Mouse (Mus musculus) CH12.LX (cell line): Measurements from ENCODE around the gene Tbck.

Experiments
- BHLHE40 ChIP-seq: IDR thresholded peaks from 2 replicates; pipeline ENCODE4 v1.6.1; 2011; ENCODE audit warnings: mild to moderate bottlenecking, low read depth, low read length, improper control_type of control experiment
- CHD2 ChIP-seq: IDR thresholded peaks from 2 replicates; pipeline ENCODE4 v1.6.1; 2011; ENCODE audit warnings: low read length, improper control_type of control experiment
- CTCF ChIP-seq, 2 experiments: IDR thresholded peaks in 1 of 2; conservative IDR thresholded peaks in 1 of 2; 2 replicates each; pipeline ENCODE4 v1.5.1; 2011 to 2012; ENCODE audit warnings: low read depth in 2 of 2, low read length in 2 of 2, improper control_type of control experiment in 1 of 2, inconsistent platforms in 1 of 2, mild to moderate bottlenecking in 1 of 2, moderate library complexity in 1 of 2
- EP300 ChIP-seq: IDR thresholded peaks from 2 replicates; pipeline ENCODE4 v1.6.1; 2011; ENCODE audit warnings: low read length, improper control_type of control experiment
- MAFK ChIP-seq: IDR thresholded peaks from 2 replicates; pipeline ENCODE4 v1.6.1; 2011; ENCODE audit warnings: low read length, improper control_type of control experiment; ENCODE audit not compliant: insufficient replicate concordance
- MAZ ChIP-seq: IDR thresholded peaks from 2 replicates; pipeline ENCODE4 v1.6.1; 2012; ENCODE audit warnings: low read depth, mild to moderate bottlenecking, inconsistent platforms, low read length, improper control_type of control experiment, moderate library complexity
- MYC ChIP-seq: IDR thresholded peaks from 2 replicates; pipeline ENCODE4 v1.6.1; 2011; ENCODE audit warnings: low read depth, mild to moderate bottlenecking, improper control_type of control experiment, low read length
- POLR2A ChIP-seq: IDR thresholded peaks from 2 replicates; pipeline ENCODE4 v1.6.1; 2011; ENCODE audit warnings: low read depth, mild to moderate bottlenecking, improper control_type of control experiment, low read length
- POLR2AphosphoS2 ChIP-seq: IDR thresholded peaks from 2 replicates; pipeline ENCODE4 v1.6.1; 2011; ENCODE audit warnings: low read depth, low read length, improper control_type of control experiment
- SMC3 ChIP-seq: IDR thresholded peaks from 2 replicates; pipeline ENCODE4 v1.6.1; 2011; ENCODE audit warnings: low read depth, low read length, improper control_type of control experiment
- USF1 ChIP-seq: IDR thresholded peaks from 2 replicates; pipeline ENCODE4 v1.6.1; 2014; ENCODE audit warnings: low read depth, mild to moderate bottlenecking, inconsistent platforms, low read length, improper control_type of control experiment
- ZC3H11A ChIP-seq: IDR thresholded peaks from 2 replicates; pipeline ENCODE4 v1.6.1; 2012; ENCODE audit warnings: low read depth, mild to moderate bottlenecking, inconsistent platforms, low read length, improper control_type of control experiment

- TF ChIP-seq EP300 (no peak), USF1 (no peak), MYC (no peak), POLR2AphosphoS2 (no peak), POLR2A (no peak), MAFK (0 out of 2 replicates have a peak, but pooled peaks have one; percentile 18), SMC3 (no peak), ZC3H11A (no peak), CTCF (conservative IDR thresholded peaks at IDR 0.05 in 1 of 2, IDR thresholded peaks at IDR 0.05 in 1 of 2; ENCODE audit: low read depth in 2 of 2, low read length in 2 of 2) (0 out of 4 replicates have a peak, but pooled peaks of 1 of the 2 experiments have one; percentile 9), CHD2 (no peak), BHLHE40 (no peak), MAZ (no peak)
These were observed 82.2 kb downstream of the Tbck start for GRCm38 (mm10) chr3:132766033-132766726.
